Mouse (Mus musculus): ENCODE results near the gene Ppcdc. TPM values are rescaled to one million over a fixed set of nuclear protein-coding genes. Genes with fewer than 3 reads are reported as not detected.
"Not testable (repeated sequence)": the region's sequence is repeated elsewhere in the genome, so short reads cannot be mapped to it uniquely, and the experiment has no call there.

The Ppcdc gene
- polyA plus RNA-seq, 1 experiment from 2014 or later, result 25.0 TPM

DNA sequence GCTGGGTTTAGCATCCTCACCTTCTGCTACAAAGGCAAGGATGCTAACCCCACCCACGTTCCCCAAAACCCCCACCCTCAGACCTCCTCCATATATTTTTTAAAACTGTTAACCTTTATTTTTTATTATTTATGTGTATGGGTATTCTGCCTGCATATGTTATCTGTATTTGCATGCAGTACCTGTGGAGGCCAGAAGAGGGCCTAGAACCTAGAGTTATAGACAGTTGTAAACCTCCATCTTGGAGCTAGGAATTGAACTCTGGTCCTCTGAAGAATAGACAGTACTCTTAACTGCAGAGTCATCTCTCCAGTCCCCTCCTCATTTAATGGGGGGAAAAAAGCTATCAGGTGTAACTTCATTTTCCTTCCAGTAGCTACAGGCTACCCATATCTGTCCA is 9.8 kb upstream of the Ppcdc start:
- Histone ChIP-seq H3K4me1 (replicated peaks) (no peaks in the 10 kb centered on the region), H3K27me3 (replicated peaks) (no peaks in the 10 kb centered on the region), H3K9me3 (no peaks in the 10 kb centered on the region), H3K4me2 (replicated peaks) (no peak overlapping the region), H3K27ac (no peak overlapping the region), H3K9ac (no peak overlapping the region), H3K36me3 (0 out of 2 replicates have a peak, but pooled peaks cover 5% of the 10 kb centered on the region), H3K4me3 (replicated peaks) (no peak overlapping the region)
- no peak for ATAC-seq
- 61% methylated on average over 1 of the region's 1 CpGs for WGBS

GRCm38 (mm10) chr9:57440620-57441019 is 696 bp upstream of the Ppcdc start:
- 94% methylated on average over 1 of the region's 1 CpGs for WGBS
- H3K9me3 ChIP-seq, result no peaks in the 10 kb centered on the region
- no peak for ATAC-seq
- H3K4me1 ChIP-seq (replicated peaks), result peaks cover 5% of the 10 kb centered on the region; the same call in 1 of the 2 replicates
- H3K27me3 ChIP-seq (replicated peaks), result no peaks in the 10 kb centered on the region
- no peak overlapping the region for H3K4me3 ChIP-seq (replicated peaks)
- H3K27ac ChIP-seq, result no peak overlapping the region
- no peak overlapping the region for H3K4me2 ChIP-seq (replicated peaks)
- peaks cover 3% of the 10 kb centered on the region; the same call in 1 of the 2 replicates for H3K36me3 ChIP-seq
- H3K9ac ChIP-seq, result no peak overlapping the region

- Histone ChIP-seq H3K9ac (peak overlapping the region; percentile 58), H3K27me3 (replicated peaks) (no peaks in the 10 kb centered on the region), H3K9me3 (no peaks in the 10 kb centered on the region), H3K4me2 (replicated peaks) (peak overlapping the region; percentile 72), H3K4me3 (replicated peaks) (peak overlapping the region; percentile 52), H3K27ac (peak overlapping the region; percentile 14; the same call in 1 of the 2 replicates), H3K36me3 (no peaks in the 10 kb centered on the region; the same call in 1 of the 2 replicates), H3K4me1 (replicated peaks) (peaks cover 5% of the 10 kb centered on the region; the same call in 1 of the 2 replicates)
- no peak for ATAC-seq
- WGBS, result 32% methylated on average over 7 of the region's 7 CpGs
Observed at GRCm38 (mm10) chr9:57439083-57439482, 841 bp downstream of the Ppcdc start.

DNA sequence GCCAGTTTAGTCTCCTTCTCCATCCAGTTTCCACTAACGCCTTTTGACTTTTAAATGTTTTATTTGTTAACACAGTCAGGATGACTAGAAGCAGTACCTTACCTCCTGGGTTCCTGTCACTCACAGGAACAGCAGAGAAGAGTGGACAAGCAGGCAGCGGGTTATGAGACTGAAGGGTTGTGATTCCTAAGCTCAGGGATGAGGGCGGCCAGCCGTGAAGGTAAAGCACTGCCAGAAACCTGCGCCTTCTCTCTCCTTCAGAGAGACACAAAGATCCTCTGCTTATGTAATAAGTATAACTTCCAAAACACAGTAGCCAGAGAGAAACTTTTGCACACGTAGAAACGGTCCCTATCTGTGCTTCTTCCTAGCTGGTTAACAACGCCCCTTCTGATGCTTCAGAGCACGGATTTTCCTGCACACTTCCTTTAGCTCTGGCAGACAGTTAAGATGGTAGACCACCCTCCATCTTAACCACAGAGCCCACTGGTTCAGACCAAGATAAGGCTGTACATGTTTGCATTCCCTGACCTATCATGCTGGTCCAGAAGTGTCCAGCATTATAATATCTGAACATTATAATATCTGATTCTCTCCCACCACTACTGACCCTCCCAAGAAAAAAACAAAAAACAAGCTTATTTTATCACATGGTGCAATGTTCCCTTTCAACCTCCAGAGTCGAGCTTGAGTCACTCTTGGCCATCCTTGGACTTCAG is 1.9 kb downstream of the Ppcdc start:
- Histone ChIP-seq H3K4me2 (replicated peaks) (no peak overlapping the region), H3K9ac (no peak overlapping the region), H3K27me3 (replicated peaks) (no peaks in the 10 kb centered on the region), H3K4me1 (replicated peaks) (peaks cover 11% of the 10 kb centered on the region), H3K4me3 (replicated peaks) (no peak overlapping the region), H3K36me3 (no peaks in the 10 kb centered on the region), H3K27ac (no peak overlapping the region), H3K9me3 (no peaks in the 10 kb centered on the region)
- WGBS, result 81% methylated on average over 10 of the region's 10 CpGs
- ATAC-seq, result no peak

DNA sequence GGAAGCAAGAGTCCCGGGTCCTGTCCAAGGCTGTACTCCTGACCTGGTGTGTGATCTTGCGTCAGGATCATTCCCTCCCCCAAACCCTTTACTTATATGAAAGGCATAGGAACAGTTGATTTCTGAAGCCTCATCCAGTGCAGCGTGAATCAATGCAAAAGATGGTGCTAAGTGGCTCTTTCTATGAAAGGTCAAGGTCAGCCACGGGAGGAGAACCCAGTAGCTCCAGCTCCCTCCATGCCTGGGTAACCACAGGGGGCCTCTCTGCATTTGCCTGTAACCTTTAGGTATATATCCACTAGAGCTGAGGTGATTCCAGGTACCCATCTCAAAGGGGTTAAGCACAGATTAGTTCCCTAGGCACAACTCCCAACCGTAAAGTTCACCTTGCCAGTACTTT is 3.8 kb downstream of the Ppcdc start:
- ATAC-seq, result no peak
- Histone ChIP-seq H3K4me2 (replicated peaks) (no peak overlapping the region), H3K27ac (no peak overlapping the region), H3K27me3 (replicated peaks) (no peaks in the 10 kb centered on the region), H3K36me3 (no peaks in the 10 kb centered on the region), H3K9ac (no peak overlapping the region), H3K4me3 (replicated peaks) (no peak overlapping the region), H3K4me1 (replicated peaks) (peaks cover 22% of the 10 kb centered on the region), H3K9me3 (no peaks in the 10 kb centered on the region)
- 83% methylated on average over 5 of the region's 5 CpGs for WGBS

GRCm38 (mm10) chr9:57434405-57435165 is 5.3 kb downstream of the Ppcdc start:
- no peak overlapping the region for H3K27ac ChIP-seq
- H3K36me3 ChIP-seq, result no peaks in the 10 kb centered on the region
- H3K9ac ChIP-seq, result no peak overlapping the region
- no peaks in the 10 kb centered on the region for H3K27me3 ChIP-seq (replicated peaks)
- no peak overlapping the region for H3K4me3 ChIP-seq (replicated peaks)
- WGBS, result 88% methylated on average over 11 of the region's 11 CpGs
- no peaks in the 10 kb centered on the region for H3K9me3 ChIP-seq
- no peak overlapping the region for H3K4me2 ChIP-seq (replicated peaks)
- peaks cover 22% of the 10 kb centered on the region for H3K4me1 ChIP-seq (replicated peaks)
- ATAC-seq, result no peak

GRCm38 (mm10) chr9:57433097-57434032 is 6.6 kb downstream of the Ppcdc start:
- Histone ChIP-seq H3K27me3 (replicated peaks) (no peaks in the 10 kb centered on the region), H3K4me1 (replicated peaks) (peaks cover 21% of the 10 kb centered on the region), H3K4me2 (replicated peaks) (peak overlapping the region; percentile 25), H3K4me3 (replicated peaks) (no peak overlapping the region), H3K36me3 (no peaks in the 10 kb centered on the region), H3K27ac (peak overlapping the region; percentile 75), H3K9ac (peak overlapping the region; percentile 21; the same call in 1 of the 2 replicates), H3K9me3 (no peaks in the 10 kb centered on the region)
- WGBS, result 6% methylated on average over 11 of the region's 11 CpGs
- ATAC-seq, result peak; percentile 82

DNA sequence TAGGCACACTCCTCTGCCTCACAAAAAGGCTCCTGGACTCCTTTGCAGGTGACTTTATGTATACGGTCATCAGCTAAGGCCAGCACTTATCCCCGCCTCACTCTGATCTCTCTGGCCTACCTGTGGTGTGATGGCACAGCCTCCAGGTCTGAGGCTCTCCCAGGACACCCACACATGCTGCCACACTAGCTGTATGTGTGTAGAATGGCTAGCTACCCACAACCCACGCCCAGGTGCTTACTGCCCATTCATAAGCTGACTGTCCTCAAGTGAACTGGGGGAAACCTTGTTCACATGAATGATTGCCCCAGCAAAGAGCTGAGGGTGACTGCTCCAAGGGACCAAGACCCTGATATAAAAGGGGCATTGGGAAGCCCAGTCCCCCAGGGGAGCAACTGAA is 7.4 kb downstream of the Ppcdc start:
- no peak overlapping the region for H3K27ac ChIP-seq
- WGBS, result 89% methylated on average over 3 of the region's 3 CpGs
- no peak overlapping the region for H3K4me2 ChIP-seq (replicated peaks)
- no peaks in the 10 kb centered on the region for H3K27me3 ChIP-seq (replicated peaks)
- H3K4me1 ChIP-seq (replicated peaks), result peaks cover 24% of the 10 kb centered on the region
- H3K9me3 ChIP-seq, result no peaks in the 10 kb centered on the region
- 0 out of 2 replicates have a peak overlapping the region, but pooled peaks have one; percentile 21 for H3K9ac ChIP-seq
- no peak for ATAC-seq
- no peak overlapping the region for H3K4me3 ChIP-seq (replicated peaks)
- no peaks in the 10 kb centered on the region for H3K36me3 ChIP-seq

- Histone ChIP-seq H3K27me3 (replicated peaks) (no peaks in the 10 kb centered on the region), H3K9ac (no peak overlapping the region), H3K4me3 (replicated peaks) (no peak overlapping the region), H3K36me3 (no peaks in the 10 kb centered on the region), H3K27ac (no peak overlapping the region), H3K4me1 (replicated peaks) (peaks cover 24% of the 10 kb centered on the region), H3K9me3 (no peaks in the 10 kb centered on the region), H3K4me2 (replicated peaks) (no peak overlapping the region)
- no peak for ATAC-seq
- 51% methylated on average over 9 of the region's 9 CpGs for WGBS
Observed at GRCm38 (mm10) chr9:57431202-57431601, 8.7 kb downstream of the Ppcdc start.

GRCm38 (mm10) chr9:57428391-57428790 is 11.5 kb downstream of the Ppcdc start:
- H3K27me3 ChIP-seq (replicated peaks), result no peaks in the 10 kb centered on the region

GRCm38 (mm10) chr9:57427937-57428336 is 12.0 kb downstream of the Ppcdc start:
- Histone ChIP-seq H3K36me3 (no peaks in the 10 kb centered on the region), H3K4me3 (replicated peaks) (no peak overlapping the region), H3K4me1 (replicated peaks) (peaks cover 19% of the 10 kb centered on the region), H3K9me3 (no peaks in the 10 kb centered on the region), H3K27me3 (replicated peaks) (no peaks in the 10 kb centered on the region), H3K9ac (no peak overlapping the region), H3K27ac (no peak overlapping the region), H3K4me2 (replicated peaks) (no peak overlapping the region)
- 55% methylated on average over 4 of the region's 4 CpGs for WGBS
- peak; percentile 16; the same call in 1 of the 2 replicates for ATAC-seq

More at GRCm38 (mm10) chr9:57428391-57428790, 11.5 kb downstream of the Ppcdc start:
- no peak overlapping the region for H3K9ac ChIP-seq
- no peak overlapping the region for H3K27ac ChIP-seq
- no peak for ATAC-seq
- no peak overlapping the region for H3K4me2 ChIP-seq (replicated peaks)
- no peaks in the 10 kb centered on the region for H3K36me3 ChIP-seq
- WGBS, result 46% methylated on average over 4 of the region's 4 CpGs
- H3K9me3 ChIP-seq, result no peaks in the 10 kb centered on the region
- H3K4me3 ChIP-seq (replicated peaks), result no peak overlapping the region
- H3K4me1 ChIP-seq (replicated peaks), result peaks cover 24% of the 10 kb centered on the region

- H3K27me3 ChIP-seq (replicated peaks); H3K36me3 ChIP-seq; H3K4me2 ChIP-seq (replicated peaks); H3K27ac ChIP-seq; H3K9me3 ChIP-seq; ATAC-seq; H3K4me3 ChIP-seq (replicated peaks); H3K9ac ChIP-seq: not testable (repeated sequence)
- WGBS, result 86% methylated on average over 4 of the region's 4 CpGs
- H3K4me1 ChIP-seq (replicated peaks), result 0 out of 2 replicates have a peak, but pooled peaks cover 14% of the 10 kb centered on the region
Observed at GRCm38 (mm10) chr9:57427123-57427522, 12.8 kb downstream of the Ppcdc start.
